ENCODE assay signal across 14 mouse cellular contexts in the genomic region with DNA sequence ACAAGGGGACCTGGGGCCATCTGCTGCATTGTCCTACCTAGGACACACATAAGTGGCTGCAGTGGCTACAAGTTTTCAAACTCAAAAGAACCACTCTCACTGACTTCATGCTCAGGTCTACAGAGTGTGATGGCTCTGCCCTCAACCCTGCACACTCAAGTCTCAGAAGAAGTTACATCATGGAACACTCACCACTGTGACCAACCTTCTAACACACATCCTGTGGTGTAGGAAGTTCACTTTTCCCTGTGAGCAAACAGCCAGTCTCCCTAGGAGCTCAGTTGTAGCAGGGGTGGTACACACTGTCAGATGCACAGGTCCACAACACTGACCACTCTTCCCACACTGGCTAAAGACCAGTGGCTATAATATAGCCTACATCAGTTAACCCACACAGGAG. TPM values are rescaled to one million over a fixed set of nuclear protein-coding genes. Genes with fewer than 3 reads are reported as not detected.
A peak's percentile ranks its signal among the peaks of the same experiment; 100 is the strongest.
DNase-seq lines count a peak whose midpoint lies in the region; ATAC-seq and TF ChIP-seq lines count a peak whose summit lies in the region.
"Had no signal": no experiment of that assay in that cellular context is flagged by ENCODE, and none has a peak within 500 bp of the region (broad histone marks: within the 10 kb centered on the region; RNA-seq: fewer than 3 reads in every experiment).

No protein-coding gene starts in this region.

- no peak overlapping the region for H3K4me2 ChIP-seq in hindbrain, embryonic 11.5 days (replicated peaks; ENCODE audit: low read depth, low read length)
- H3K4me2 ChIP-seq in hindbrain, embryonic 14.5 days (replicated peaks) = no peak overlapping the region
- H3K4me2 ChIP-seq in midbrain, embryonic 13.5 days (replicated peaks) = no peak overlapping the region
- H3K4me2 ChIP-seq in midbrain, postnatal 0 days (ENCODE audit: low read depth, low read length, poor library complexity, severe bottlenecking) = no peak overlapping the region
- no peak overlapping the region for H3K4me2 ChIP-seq in forebrain, embryonic 15.5 days (replicated peaks)
- H3K4me2 ChIP-seq in midbrain, embryonic 15.5 days = no peak overlapping the region
- H3K4me2 ChIP-seq: limb, embryonic 12.5 days; liver, embryonic 13.5 days; stomach, embryonic 15.5 days had no signal

- H3K4me1 ChIP-seq in hindbrain, embryonic 11.5 days (replicated peaks; ENCODE audit: control insufficient read depth, insufficient read depth, low read length) = no peaks in the 10 kb centered on the region
- peaks cover 13% of the 10 kb centered on the region; the same call in 1 of the 2 replicates for H3K4me1 ChIP-seq in hindbrain, embryonic 14.5 days (replicated peaks; ENCODE audit: control insufficient read depth, insufficient read depth, low read length)
- peaks cover 20% of the 10 kb centered on the region for H3K4me1 ChIP-seq in midbrain, embryonic 13.5 days (replicated peaks)
- H3K4me1 ChIP-seq in midbrain, postnatal 0 days (ENCODE audit: insufficient read depth, low read length) = peaks cover 8% of the 10 kb centered on the region; the same call in 1 of the 2 replicates
- H3K4me1 ChIP-seq in forebrain, embryonic 15.5 days = peaks cover 16% of the 10 kb centered on the region
- peaks cover 26% of the 10 kb centered on the region for H3K4me1 ChIP-seq in midbrain, embryonic 15.5 days
- peaks cover 25% of the 10 kb centered on the region for H3K4me1 ChIP-seq in embryonic facial prominence, embryonic 10.5 days
- H3K4me1 ChIP-seq: stomach, embryonic 15.5 days had no signal

- DNase-seq in hindbrain, embryonic 11.5 days (ENCODE audit: low spot score) = no peak
- no peak for DNase-seq in hindbrain, embryonic 14.5 days (ENCODE audit: low spot score)
- DNase-seq in midbrain, postnatal 0 days (ENCODE audit: low spot score) = no peak
- DNase-seq in yolk sac, embryonic 10.5 days (ENCODE audit: low spot score) = no peak
- DNase-seq in embryonic facial prominence, embryonic 10.5 days (ENCODE audit: low spot score) = no peak

- H3K4me3 ChIP-seq in hindbrain, embryonic 11.5 days (ENCODE audit: low read depth, low read length) = no peak overlapping the region
- no peak overlapping the region for H3K4me3 ChIP-seq in hindbrain, embryonic 14.5 days (replicated peaks; ENCODE audit: low read length)
- H3K4me3 ChIP-seq in midbrain, embryonic 13.5 days (replicated peaks) = no peak overlapping the region
- H3K4me3 ChIP-seq in midbrain, postnatal 0 days (ENCODE audit: low read depth, low read length) = no peak overlapping the region
- H3K4me3 ChIP-seq in forebrain, embryonic 15.5 days = no peak overlapping the region
- H3K4me3 ChIP-seq in midbrain, embryonic 15.5 days = no peak overlapping the region
- H3K4me3 ChIP-seq in embryonic facial prominence, embryonic 10.5 days = no peak overlapping the region
- H3K4me3 ChIP-seq: heart, embryonic 10.5 days; limb, embryonic 12.5 days; liver, embryonic 13.5 days; stomach, embryonic 15.5 days had no signal

- ATAC-seq in hindbrain, embryonic 11.5 days (ENCODE audit: low FRiP score) = 0 out of 2 replicates have a peak, but pooled peaks have one; percentile 1
- no peak; the same call in 1 of the 2 replicates for ATAC-seq in hindbrain, embryonic 14.5 days (ENCODE audit: low FRiP score)
- ATAC-seq in midbrain, embryonic 13.5 days = peak; percentile 19; the same call in 1 of the 2 replicates
- no peak for ATAC-seq in midbrain, postnatal 0 days (ENCODE audit: low FRiP score)
- ATAC-seq in forebrain, embryonic 15.5 days (replicated peaks) = peak; percentile 12; the same call in 1 of the 2 replicates
- peak; percentile 3; the same call in 1 of the 2 replicates for ATAC-seq in midbrain, embryonic 15.5 days (replicated peaks)

- TF ChIP-seq CTCF in midbrain, postnatal 0 days (IDR thresholded peaks at IDR 0.05) = no peak

- H3K36me3 ChIP-seq in hindbrain, embryonic 11.5 days (ENCODE audit: control insufficient read depth, insufficient read depth, low read length) = peaks cover 9% of the 10 kb centered on the region; the same call in 1 of the 2 replicates
- H3K36me3 ChIP-seq in hindbrain, embryonic 14.5 days (replicated peaks; ENCODE audit: control insufficient read depth, insufficient read depth) = peaks cover 18% of the 10 kb centered on the region
- peaks cover 37% of the 10 kb centered on the region for H3K36me3 ChIP-seq in midbrain, embryonic 13.5 days
- peaks cover 15% of the 10 kb centered on the region; the same call in 1 of the 2 replicates for H3K36me3 ChIP-seq in midbrain, postnatal 0 days (ENCODE audit: insufficient read depth, low read length)
- peaks cover 24% of the 10 kb centered on the region for H3K36me3 ChIP-seq in forebrain, embryonic 15.5 days
- 0 out of 2 replicates have a peak, but pooled peaks cover 10% of the 10 kb centered on the region for H3K36me3 ChIP-seq in midbrain, embryonic 15.5 days (replicated peaks)
- H3K36me3 ChIP-seq in embryonic facial prominence, embryonic 10.5 days (replicated peaks) = peaks cover 60% of the 10 kb centered on the region

- H3K9me3 ChIP-seq in hindbrain, embryonic 11.5 days (ENCODE audit: control insufficient read depth, low read length) = no peaks in the 10 kb centered on the region
- no peaks in the 10 kb centered on the region for H3K9me3 ChIP-seq in hindbrain, embryonic 14.5 days (ENCODE audit: control insufficient read depth, low read length)
- H3K9me3 ChIP-seq in midbrain, embryonic 13.5 days = no peaks in the 10 kb centered on the region
- H3K9me3 ChIP-seq in midbrain, postnatal 0 days (ENCODE audit: low read length) = no peaks in the 10 kb centered on the region
- H3K9me3 ChIP-seq in forebrain, embryonic 15.5 days = no peaks in the 10 kb centered on the region
- no peaks in the 10 kb centered on the region for H3K9me3 ChIP-seq in midbrain, embryonic 15.5 days
- no peaks in the 10 kb centered on the region for H3K9me3 ChIP-seq in embryonic facial prominence, embryonic 10.5 days
- H3K9me3 ChIP-seq: heart, embryonic 10.5 days; limb, embryonic 12.5 days; liver, embryonic 13.5 days; stomach, embryonic 15.5 days had no signal

- no peaks in the 10 kb centered on the region for H3K27me3 ChIP-seq in hindbrain, embryonic 11.5 days (ENCODE audit: control insufficient read depth, insufficient read depth, low read length)
- no peaks in the 10 kb centered on the region for H3K27me3 ChIP-seq in hindbrain, embryonic 14.5 days (ENCODE audit: control insufficient read depth, insufficient read depth, low read length)
- H3K27me3 ChIP-seq in midbrain, embryonic 13.5 days = no peaks in the 10 kb centered on the region
- no peaks in the 10 kb centered on the region for H3K27me3 ChIP-seq in midbrain, postnatal 0 days (ENCODE audit: insufficient read depth, low read length)
- H3K27me3 ChIP-seq in forebrain, embryonic 15.5 days = no peaks in the 10 kb centered on the region
- H3K27me3 ChIP-seq in midbrain, embryonic 15.5 days (replicated peaks) = no peaks in the 10 kb centered on the region
- no peaks in the 10 kb centered on the region for H3K27me3 ChIP-seq in embryonic facial prominence, embryonic 10.5 days (replicated peaks; ENCODE audit: low read depth, poor library complexity, severe bottlenecking)
- H3K27me3 ChIP-seq: limb, embryonic 12.5 days; liver, embryonic 13.5 days; stomach, embryonic 15.5 days had no signal

- H3K27ac ChIP-seq in hindbrain, embryonic 11.5 days (ENCODE audit: low read depth, low read length) = no peak overlapping the region
- H3K27ac ChIP-seq in hindbrain, embryonic 14.5 days = no peak overlapping the region
- H3K27ac ChIP-seq in midbrain, embryonic 13.5 days = no peak overlapping the region
- H3K27ac ChIP-seq in midbrain, postnatal 0 days (ENCODE audit: low read depth, low read length) = no peak overlapping the region
- no peak overlapping the region for H3K27ac ChIP-seq in forebrain, embryonic 15.5 days (replicated peaks)
- H3K27ac ChIP-seq in midbrain, embryonic 15.5 days = no peak overlapping the region
- no peak overlapping the region for H3K27ac ChIP-seq in embryonic facial prominence, embryonic 10.5 days (replicated peaks)
- H3K27ac ChIP-seq: limb, embryonic 12.5 days; stomach, embryonic 15.5 days had no signal

- no peak overlapping the region for H3K9ac ChIP-seq in hindbrain, embryonic 11.5 days (ENCODE audit: low read depth, low read length)
- no peak overlapping the region for H3K9ac ChIP-seq in hindbrain, embryonic 14.5 days
- H3K9ac ChIP-seq in midbrain, embryonic 13.5 days (replicated peaks) = no peak overlapping the region
- no peak overlapping the region for H3K9ac ChIP-seq in midbrain, postnatal 0 days (replicated peaks; ENCODE audit: low read length, poor library complexity, severe bottlenecking)
- H3K9ac ChIP-seq in forebrain, embryonic 15.5 days (replicated peaks) = no peak overlapping the region
- H3K9ac ChIP-seq in midbrain, embryonic 15.5 days = no peak overlapping the region
- H3K9ac ChIP-seq: limb, embryonic 12.5 days; liver, embryonic 13.5 days; stomach, embryonic 15.5 days had no signal

RNA-seq across cellular contexts. Expression of a gene that starts 16.0 kb away (rescaled TPM):
- polyA plus RNA-seq in hindbrain, embryonic 11.5 days (2014; fragmentation: Nextera tagmentation; extraction: Ambion mirVana) = 4.6 and 6.1 TPM in 2 replicates
- 11.0 and 12.3 TPM in 2 replicates for polyA plus RNA-seq in hindbrain, embryonic 14.5 days (2014; fragmentation: Nextera tagmentation; extraction: Ambion mirVana)
- polyA plus RNA-seq in midbrain, embryonic 13.5 days (2015; fragmentation: Nextera tagmentation; extraction: Ambion mirVana) = 9.1 and 10.8 TPM in 2 replicates
- total RNA-seq in midbrain, postnatal 0 days (2014; rRNA removed) = 7.6 and 8.0 TPM in 2 replicates
- 13.4 and 15.4 TPM in 2 replicates for polyA plus RNA-seq in midbrain, postnatal 0 days (2015; fragmentation: Nextera tagmentation; extraction: Ambion mirVana)
- 8.9 and 9.0 TPM in 2 replicates for polyA plus RNA-seq in forebrain, embryonic 15.5 days (2015; fragmentation: Nextera tagmentation; extraction: Ambion mirVana)
- 9.6 and 12.2 TPM in 2 replicates for polyA plus RNA-seq in midbrain, embryonic 15.5 days (2015; fragmentation: Nextera tagmentation; extraction: Ambion mirVana)
- polyA plus RNA-seq in embryonic facial prominence, embryonic 10.5 days (2016; fragmentation: Nextera tagmentation; extraction: Ambion mirVana) = 4.2 and 4.3 TPM in 2 replicates

RNA-seq across cellular contexts. Expression of a gene that starts 16.1 kb away (rescaled TPM):
- 169 and 174 TPM in 2 replicates for polyA plus RNA-seq in hindbrain, embryonic 11.5 days (2014; fragmentation: Nextera tagmentation; extraction: Ambion mirVana)
- polyA plus RNA-seq in hindbrain, embryonic 14.5 days (2014; fragmentation: Nextera tagmentation; extraction: Ambion mirVana) = 201 and 213 TPM in 2 replicates
- 174 and 181 TPM in 2 replicates for polyA plus RNA-seq in midbrain, embryonic 13.5 days (2015; fragmentation: Nextera tagmentation; extraction: Ambion mirVana)
- total RNA-seq in midbrain, postnatal 0 days (2014; rRNA removed) = 55.6 and 86.8 TPM in 2 replicates
- 239 and 243 TPM in 2 replicates for polyA plus RNA-seq in midbrain, postnatal 0 days (2015; fragmentation: Nextera tagmentation; extraction: Ambion mirVana)
- 173 and 179 TPM in 2 replicates for polyA plus RNA-seq in forebrain, embryonic 15.5 days (2015; fragmentation: Nextera tagmentation; extraction: Ambion mirVana)
- polyA plus RNA-seq in midbrain, embryonic 15.5 days (2015; fragmentation: Nextera tagmentation; extraction: Ambion mirVana) = 171 and 172 TPM in 2 replicates
- 159 and 164 TPM in 2 replicates for polyA plus RNA-seq in embryonic facial prominence, embryonic 10.5 days (2016; fragmentation: Nextera tagmentation; extraction: Ambion mirVana)

RNA-seq across cellular contexts. Expression of a gene that starts 16.5 kb away (rescaled TPM):
- polyA plus RNA-seq in hindbrain, embryonic 11.5 days (2014; fragmentation: Nextera tagmentation; extraction: Ambion mirVana) = 4.2 and 4.3 TPM in 2 replicates
- polyA plus RNA-seq in hindbrain, embryonic 14.5 days (2014; fragmentation: Nextera tagmentation; extraction: Ambion mirVana) = 4.6 and 4.7 TPM in 2 replicates
- polyA plus RNA-seq in midbrain, embryonic 13.5 days (2015; fragmentation: Nextera tagmentation; extraction: Ambion mirVana) = 3.7 and 4.1 TPM in 2 replicates
- total RNA-seq in midbrain, postnatal 0 days (2014; rRNA removed) = not detected in 2 replicates
- polyA plus RNA-seq in midbrain, postnatal 0 days (2015; fragmentation: Nextera tagmentation; extraction: Ambion mirVana) = 4.4 and 4.6 TPM in 2 replicates
- polyA plus RNA-seq in forebrain, embryonic 15.5 days (2015; fragmentation: Nextera tagmentation; extraction: Ambion mirVana) = 3.4 and 3.8 TPM in 2 replicates
- 4.5 and 4.7 TPM in 2 replicates for polyA plus RNA-seq in midbrain, embryonic 15.5 days (2015; fragmentation: Nextera tagmentation; extraction: Ambion mirVana)
- polyA plus RNA-seq in embryonic facial prominence, embryonic 10.5 days (2016; fragmentation: Nextera tagmentation; extraction: Ambion mirVana) = 4.4 and 4.8 TPM in 2 replicates
- total RNA-seq: gastrocnemius, postnatal 36 days; heart, postnatal 14 days had no signal

RNA-seq across cellular contexts. Expression of a gene that starts 31.0 kb away (rescaled TPM):
- 0.50 and 0.73 TPM in 2 replicates for polyA plus RNA-seq in hindbrain, embryonic 11.5 days (2014; fragmentation: Nextera tagmentation; extraction: Ambion mirVana)
- 4.1 and 4.2 TPM in 2 replicates for polyA plus RNA-seq in hindbrain, embryonic 14.5 days (2014; fragmentation: Nextera tagmentation; extraction: Ambion mirVana)
- polyA plus RNA-seq in midbrain, embryonic 13.5 days (2015; fragmentation: Nextera tagmentation; extraction: Ambion mirVana) = 2.1 TPM in 2 replicates
- 12.0 and 14.9 TPM in 2 replicates for total RNA-seq in midbrain, postnatal 0 days (2014; rRNA removed)
- 7.5 and 8.0 TPM in 2 replicates for polyA plus RNA-seq in midbrain, postnatal 0 days (2015; fragmentation: Nextera tagmentation; extraction: Ambion mirVana)
- 3.6 and 4.0 TPM in 2 replicates for polyA plus RNA-seq in forebrain, embryonic 15.5 days (2015; fragmentation: Nextera tagmentation; extraction: Ambion mirVana)
- 5.8 and 5.9 TPM in 2 replicates for polyA plus RNA-seq in midbrain, embryonic 15.5 days (2015; fragmentation: Nextera tagmentation; extraction: Ambion mirVana)
- polyA plus RNA-seq in embryonic facial prominence, embryonic 10.5 days (2016; fragmentation: Nextera tagmentation; extraction: Ambion mirVana) = 0.39 and 0.54 TPM in 2 replicates

Comparison
In these comparisons a context has a peak if more than half of its experiments do, and no peak if none do; other contexts are left out.
1. ATAC-seq: peak in hindbrain, embryonic 11.5 days (single experiment), midbrain, embryonic 13.5 days (single experiment), forebrain, embryonic 15.5 days (single experiment) and midbrain, embryonic 15.5 days (single experiment); none in hindbrain, embryonic 14.5 days (single experiment) and midbrain, postnatal 0 days (single experiment).